Mouse (Mus musculus): ENCODE results near the gene Bcar1.
A peak's percentile ranks its signal among the peaks of the same experiment; 100 is the strongest.

Bcar1 gene

GRCm38 (mm10) chr8:111681153-111681552 is 62.5 kb downstream of the Bcar1 start:
- DNase-seq (ENCODE audit: low read depth, low spot score) = no peak

- DNase-seq (ENCODE audit: low read depth, low spot score) = no peak
These were observed 63.1 kb downstream of the Bcar1 start for GRCm38 (mm10) chr8:111680423-111681028.

GRCm38 (mm10) chr8:111678848-111679247 is 64.8 kb downstream of the Bcar1 start:
- DNase-seq (ENCODE audit: low read depth, low spot score) = no peak

- DNase-seq (ENCODE audit: low read depth, low spot score) = peak; percentile 44
These were observed 65.5 kb downstream of the Bcar1 start for GRCm38 (mm10) chr8:111678111-111678510.

- no peak for DNase-seq (ENCODE audit: low read depth, low spot score)
These were observed 67.4 kb downstream of the Bcar1 start for GRCm38 (mm10) chr8:111676237-111676636.

- DNase-seq (ENCODE audit: low read depth, low spot score) = no peak
These were observed 76.9 kb downstream of the Bcar1 start for GRCm38 (mm10) chr8:111666751-111667150.

- DNase-seq (ENCODE audit: low read depth, low spot score) = no peak
These were observed 81.1 kb downstream of the Bcar1 start for GRCm38 (mm10) chr8:111662473-111662872.
